Mouse (Mus musculus) cerebellum, postnatal 14 days (tissue): Measurements from ENCODE around the gene Krtap19-2.

ENCODE experiments used
- DNase-seq, 2 experiments: peaks; one replicate each; pipeline ENCODE4 v3.0.0; 2021; ENCODE audit warnings: mixed read lengths in 2 of 2

Gene Krtap19-2

DNA sequence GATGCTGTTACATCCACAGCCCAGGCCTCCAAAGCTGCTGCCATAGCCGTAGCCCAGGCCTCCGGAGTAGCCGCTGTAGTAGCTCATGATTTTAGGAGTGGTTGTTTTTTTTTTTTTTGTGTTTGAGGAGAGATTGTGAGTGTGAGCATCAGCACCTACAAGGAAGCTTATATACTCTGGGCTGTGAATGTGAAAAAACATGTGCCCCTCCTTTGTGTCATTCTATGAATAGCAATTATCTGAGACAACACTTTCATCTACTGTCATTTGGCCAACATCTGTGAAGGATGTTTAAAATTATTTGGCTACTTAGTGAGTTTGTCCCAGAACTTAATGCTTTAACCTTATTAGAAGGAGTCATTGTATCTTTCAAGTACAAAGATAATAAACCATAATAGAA, at the start of gene Krtap19-2:
TSS of gene Krtap19-2 (minus strand) at position 101 of the 400 bp plus-strand sequence.
- DNase-seq, result no peak

DNA sequence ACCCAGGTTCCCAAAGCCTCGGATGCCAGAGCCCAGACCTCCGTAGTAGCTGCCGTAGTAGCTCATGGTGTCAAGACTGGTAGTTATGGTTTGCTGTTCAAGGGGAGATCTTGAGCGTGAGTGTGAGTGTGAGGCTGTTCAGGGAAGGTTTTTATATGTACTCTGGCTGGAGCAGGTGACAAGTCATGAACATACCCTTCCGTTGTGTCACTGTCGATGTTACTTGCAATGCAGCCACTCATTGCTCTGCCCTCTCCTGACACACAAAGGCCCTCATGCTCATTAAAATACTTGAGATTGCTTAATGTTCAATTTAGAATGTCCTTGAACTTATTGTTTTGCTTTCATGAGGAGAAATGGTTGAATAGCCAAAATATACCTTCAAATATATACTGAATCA, 22.3 kb upstream of the Krtap19-2 start, which contains the start of gene Krtap19-5:
TSS of gene Krtap19-5 (minus strand) at position 101 of the 400 bp plus-strand sequence.
- no peak for DNase-seq

DNA sequence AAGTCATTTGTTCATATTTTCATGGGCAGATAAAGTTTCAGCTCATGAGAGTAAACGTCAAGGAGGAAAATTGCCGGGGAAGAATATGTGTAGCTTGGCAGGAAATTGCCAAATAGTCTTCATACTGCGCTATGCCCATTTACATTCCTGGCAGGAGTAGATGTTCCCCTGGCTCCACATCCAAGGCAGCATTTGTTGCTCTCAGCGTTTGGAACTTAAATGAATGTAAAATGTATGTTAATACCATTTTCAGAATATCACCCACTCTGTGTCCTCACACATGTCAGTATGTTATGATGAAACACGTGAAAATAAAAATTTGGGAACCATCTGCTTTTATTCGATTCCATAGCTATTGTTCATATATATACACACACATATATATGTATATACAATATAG, 12.8 kb upstream of the Krtap19-2 start:
- no peak for DNase-seq

DNA sequence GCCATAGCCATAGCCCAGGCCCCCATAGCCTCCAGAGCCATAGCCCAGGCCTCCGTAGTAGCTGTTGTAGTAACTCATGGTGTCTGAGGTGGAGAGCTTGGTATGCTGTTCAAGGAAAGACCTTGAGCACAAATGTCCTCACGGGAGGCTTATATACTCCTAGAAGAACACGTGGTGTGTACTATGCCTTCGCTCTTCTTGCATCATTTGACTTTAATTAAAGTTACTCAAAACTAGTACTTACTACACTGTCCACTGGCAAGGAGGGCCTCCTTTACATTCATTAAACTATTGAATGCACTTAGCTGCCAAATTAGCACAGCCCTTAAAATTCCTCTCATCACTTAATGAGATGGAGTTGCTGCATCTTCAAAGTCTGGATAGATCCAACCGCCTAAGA, 10.9 kb upstream of the Krtap19-2 start, which contains the start of gene Krtap19-4:
TSS of gene Krtap19-4 (minus strand) at position 101 of the 400 bp plus-strand sequence.
- no peak for DNase-seq

DNA sequence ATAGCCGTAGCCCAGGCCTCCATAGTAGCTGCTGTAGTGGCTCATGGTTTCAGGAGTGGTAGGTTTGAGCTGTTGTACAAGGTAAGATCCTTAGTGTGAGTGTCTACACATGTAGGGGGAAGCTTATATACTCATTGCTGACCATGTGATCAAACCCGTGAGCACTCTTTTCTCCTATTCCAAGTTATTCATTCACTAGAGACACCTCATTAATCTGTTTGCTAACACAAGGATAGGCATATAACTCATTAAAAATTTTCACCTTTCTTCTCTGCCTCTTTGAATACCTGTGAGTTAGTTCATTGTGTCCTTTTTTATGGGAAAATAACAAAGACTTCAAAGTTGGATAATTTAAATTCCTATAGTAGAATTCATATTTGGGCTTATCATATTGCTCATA, 3.9 kb upstream of the Krtap19-2 start, which contains the start of gene Krtap19-3:
TSS of gene Krtap19-3 (minus strand) at position 101 of the 400 bp plus-strand sequence.
- no peak for DNase-seq

DNA sequence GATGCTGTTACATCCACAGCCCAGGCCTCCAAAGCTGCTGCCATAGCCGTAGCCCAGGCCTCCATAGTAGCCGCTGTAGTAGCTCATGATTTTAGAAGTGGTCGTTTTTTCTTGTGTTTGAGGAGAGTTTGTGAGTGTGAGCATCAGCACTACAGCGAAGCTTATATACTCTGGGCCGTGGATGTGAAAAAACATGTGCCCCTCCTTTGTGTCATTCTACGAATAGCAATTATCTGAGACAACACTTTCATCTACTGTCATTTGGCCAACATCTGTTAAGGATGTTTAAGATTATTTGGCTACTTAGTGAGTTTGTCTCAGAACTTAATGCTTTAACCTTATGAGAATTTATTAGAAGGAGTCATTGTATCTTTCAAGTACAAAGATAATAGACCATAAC, 4.8 kb downstream of the Krtap19-2 start, which contains the start of gene Krtap19-1:
TSS of gene Krtap19-1 (minus strand) at position 101 of the 400 bp plus-strand sequence.
- no peak for DNase-seq

DNA sequence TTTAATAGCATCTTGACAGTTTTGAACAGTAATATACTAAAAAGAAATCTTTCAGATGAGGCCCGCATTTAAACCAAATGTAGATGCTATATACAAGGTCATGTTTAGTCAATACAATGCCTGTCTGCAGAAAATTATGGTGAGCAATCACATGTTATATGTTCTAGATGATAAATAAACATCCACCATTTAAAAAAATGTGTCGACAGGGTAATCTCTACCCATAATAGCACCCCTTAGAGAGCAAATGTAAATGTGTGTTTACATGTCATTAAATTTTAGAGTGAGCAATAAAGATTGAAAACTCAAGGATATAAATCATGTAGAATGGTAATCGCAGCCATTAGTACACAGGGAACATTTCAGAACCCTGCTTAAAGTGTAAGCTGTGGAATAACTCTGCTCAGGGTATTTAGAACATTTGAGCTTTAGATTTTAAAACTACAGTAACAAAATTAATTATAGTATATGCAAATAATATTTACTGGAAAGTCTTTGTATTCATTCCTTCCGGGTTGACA, 9.1 kb downstream of the Krtap19-2 start:
- no peak for DNase-seq

DNA sequence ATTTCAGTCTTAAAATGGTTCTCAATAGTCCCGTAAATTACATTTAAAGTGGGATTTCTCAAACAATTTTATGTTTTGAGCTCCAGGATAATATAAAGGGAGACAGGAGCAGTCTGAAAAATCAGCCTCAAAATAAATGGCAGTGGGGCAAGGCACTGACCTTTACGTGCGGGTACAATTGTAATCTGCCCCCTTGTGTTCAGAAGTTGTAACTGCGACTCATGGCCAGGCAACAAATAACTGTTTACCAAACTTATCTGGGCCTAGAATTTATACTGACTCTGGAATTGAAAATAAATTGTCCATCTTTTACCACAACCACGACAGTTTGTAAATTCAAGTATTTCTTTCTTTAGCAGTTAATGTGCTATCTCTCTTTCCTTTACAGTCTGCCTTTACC, 22.6 kb downstream of the Krtap19-2 start:
- DNase-seq, result peak; percentile 46 to 49

DNA sequence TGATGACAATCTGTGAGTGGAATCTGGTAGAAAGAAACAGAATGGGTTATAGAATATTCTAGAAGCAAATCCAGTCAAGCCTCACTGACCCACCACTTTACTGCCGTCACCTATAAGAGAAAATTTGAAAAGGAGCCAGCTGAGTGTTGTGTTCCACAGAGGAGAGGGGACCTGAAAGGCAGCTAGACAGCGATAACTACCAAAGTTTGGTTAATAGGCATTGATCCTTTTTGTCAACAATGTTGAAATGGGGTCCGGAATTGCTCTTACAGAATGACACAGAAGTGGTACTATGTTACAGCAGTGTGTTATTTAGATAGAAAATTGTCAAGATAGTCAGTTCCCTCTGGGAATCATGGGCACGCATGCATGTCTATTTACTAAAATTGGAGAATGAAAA, 25.5 kb downstream of the Krtap19-2 start:
- DNase-seq, result no peak

DNA sequence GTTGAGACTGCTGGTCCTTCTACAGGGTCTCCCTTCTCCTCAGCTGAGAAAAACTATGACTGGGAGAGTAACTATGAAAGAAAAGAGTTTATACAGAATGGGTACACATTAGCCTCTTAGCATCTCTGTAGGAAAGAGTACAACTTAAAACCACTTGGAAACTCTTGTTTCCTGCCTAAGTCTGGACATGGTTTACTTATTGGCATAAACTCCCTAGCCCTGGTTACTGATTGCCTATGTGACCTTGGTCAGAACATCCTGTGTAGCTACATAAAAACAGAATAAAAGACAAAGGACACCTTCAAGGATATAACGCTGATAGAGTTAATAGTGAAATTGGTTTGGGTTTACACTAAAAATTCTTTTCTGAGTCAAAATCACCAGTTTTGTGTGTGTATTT, 26.7 kb downstream of the Krtap19-2 start:
- DNase-seq, result no peak

DNA sequence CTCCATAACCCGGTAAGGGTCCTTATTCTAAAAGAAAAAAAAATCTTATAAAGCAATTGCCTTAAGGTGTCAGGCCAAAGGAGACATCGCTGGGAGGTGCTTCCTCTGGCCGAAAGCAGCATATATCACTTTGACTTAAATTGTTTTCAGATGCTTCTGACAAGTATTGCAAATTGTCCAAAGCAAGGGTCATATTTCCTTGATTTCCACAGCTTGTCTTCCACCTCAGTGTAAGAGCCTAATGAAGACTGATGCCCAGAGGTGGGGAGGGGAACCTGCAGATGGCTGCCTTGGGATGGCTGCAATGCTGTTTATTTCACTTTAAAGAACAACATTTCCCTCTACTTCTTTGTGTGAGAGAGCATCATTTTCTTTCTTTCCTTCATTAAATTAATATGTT, 47.1 kb downstream of the Krtap19-2 start:
- DNase-seq, result no peak

DNA sequence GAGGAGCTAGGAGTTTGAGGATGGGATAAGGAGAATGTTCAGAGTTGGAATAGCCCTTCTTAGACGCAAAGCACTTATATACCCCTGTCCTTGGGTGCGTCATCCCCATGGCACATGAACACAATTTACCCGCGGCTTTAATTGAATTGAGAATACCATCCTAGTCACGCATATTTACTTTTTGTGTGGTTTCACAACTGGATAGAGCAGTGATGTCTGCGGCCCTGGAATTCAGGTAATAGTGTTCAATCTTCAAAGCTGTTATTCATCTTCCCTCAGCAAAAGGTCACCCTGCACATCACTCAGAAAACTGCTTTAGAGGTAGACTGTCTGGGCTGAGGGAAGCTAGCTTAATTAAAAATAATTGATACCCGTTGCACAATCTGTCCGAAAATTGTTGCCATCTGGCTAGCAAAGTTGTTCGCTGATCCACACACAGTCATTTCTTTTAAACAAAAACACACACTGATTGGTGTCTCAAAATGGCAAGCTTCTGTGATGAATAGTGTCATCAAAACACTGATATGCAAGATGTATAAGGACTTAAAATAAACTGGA, 47.9 kb downstream of the Krtap19-2 start, which contains the start of gene Krtap14:
TSS of gene Krtap14 (minus strand) at position 51 of the 558 bp plus-strand sequence.
- DNase-seq, result peak in 1 of 2 experiments; percentile 11

DNA sequence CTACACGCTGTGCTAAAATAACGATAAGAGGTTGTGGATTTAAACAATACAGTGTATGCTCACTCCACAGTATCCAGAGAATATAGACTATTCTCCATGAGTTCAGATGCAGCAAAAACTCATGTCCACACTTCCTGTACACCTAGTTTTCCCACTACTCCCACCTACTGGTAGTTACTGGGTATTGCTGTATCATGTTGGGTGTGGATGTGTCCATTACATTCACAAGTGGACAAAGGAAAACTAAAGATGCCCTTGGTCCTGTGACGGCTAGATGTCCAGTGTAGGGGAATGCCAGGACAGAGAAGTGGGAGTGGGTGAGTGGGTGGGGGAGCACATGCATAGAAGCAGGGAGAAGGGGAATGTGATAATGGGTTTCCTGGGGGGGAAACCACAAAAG, 50.3 kb downstream of the Krtap19-2 start:
- DNase-seq, result peak; percentile 31 to 43
